ENCODE assay signal across 8 mouse cellular contexts in the genomic region with DNA sequence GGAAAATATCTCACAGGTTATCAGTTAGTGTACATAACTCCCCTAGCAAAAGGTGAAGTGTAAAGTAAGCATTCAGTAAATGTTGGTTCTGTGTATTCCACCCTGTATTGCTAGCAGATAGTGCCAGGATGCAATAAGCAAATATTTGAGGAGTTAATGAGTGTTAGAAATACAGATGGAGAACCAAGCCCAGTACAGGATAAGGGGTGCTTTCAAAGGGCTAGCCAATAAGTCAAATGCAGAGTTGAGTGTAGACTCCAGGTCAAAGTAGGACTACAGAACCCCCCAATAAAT. TPM values are rescaled to one million over a fixed set of nuclear protein-coding genes. Genes with fewer than 3 reads are reported as not detected.
DNase-seq lines count a peak whose midpoint lies in the region; ATAC-seq and TF ChIP-seq lines count a peak whose summit lies in the region.

No protein-coding gene starts in this region.

- H3K27ac ChIP-seq in kidney, postnatal 0 days = 0 out of 2 replicates have a peak overlapping the region, but pooled peaks have one; percentile 9
- H3K27ac ChIP-seq in embryonic facial prominence, embryonic 14.5 days (replicated peaks; ENCODE audit: low read depth, low read length) = no peak overlapping the region
- H3K27ac ChIP-seq in intestine, embryonic 16.5 days (ENCODE audit: low read length) = peak overlapping the region; percentile 69
- H3K27ac ChIP-seq in neural tube, embryonic 12.5 days = no peak overlapping the region

- 0 out of 2 replicates have a peak overlapping the region, but pooled peaks have one; percentile 3 for H3K9ac ChIP-seq in kidney, postnatal 0 days (ENCODE audit: low read depth, low read length)
- H3K9ac ChIP-seq in embryonic facial prominence, embryonic 14.5 days (ENCODE audit: low read depth, low read length) = peak overlapping the region; percentile 49; the same call in 1 of the 2 replicates
- peak overlapping the region; percentile 53 for H3K9ac ChIP-seq in intestine, embryonic 16.5 days (ENCODE audit: low read depth, low read length)
- no peak overlapping the region for H3K9ac ChIP-seq in neural tube, embryonic 12.5 days

- no peaks in the 10 kb centered on the region for H3K27me3 ChIP-seq in kidney, postnatal 0 days (ENCODE audit: insufficient read depth, low read length)
- H3K27me3 ChIP-seq in embryonic facial prominence, embryonic 14.5 days (replicated peaks; ENCODE audit: control insufficient read depth, insufficient read depth, low read length) = no peaks in the 10 kb centered on the region
- no peaks in the 10 kb centered on the region for H3K27me3 ChIP-seq in intestine, embryonic 16.5 days (replicated peaks; ENCODE audit: control insufficient read depth, insufficient read depth, low read length)
- no peaks in the 10 kb centered on the region for H3K27me3 ChIP-seq in neural tube, embryonic 12.5 days (replicated peaks)

- H3K9me3 ChIP-seq in kidney, postnatal 0 days (replicated peaks; ENCODE audit: low read length) = no peaks in the 10 kb centered on the region
- H3K9me3 ChIP-seq in embryonic facial prominence, embryonic 14.5 days (ENCODE audit: control insufficient read depth, low read length) = no peaks in the 10 kb centered on the region
- no peaks in the 10 kb centered on the region for H3K9me3 ChIP-seq in intestine, embryonic 16.5 days (ENCODE audit: control insufficient read depth, low read length)
- no peaks in the 10 kb centered on the region for H3K9me3 ChIP-seq in neural tube, embryonic 12.5 days

- H3K4me3 ChIP-seq in kidney, postnatal 0 days (replicated peaks; ENCODE audit: low read depth, low read length) = 0 out of 2 replicates have a peak overlapping the region, but pooled peaks have one; percentile 21
- peak overlapping the region; percentile 55 for H3K4me3 ChIP-seq in embryonic facial prominence, embryonic 14.5 days (ENCODE audit: low read depth, low read length)
- H3K4me3 ChIP-seq in intestine, embryonic 16.5 days (ENCODE audit: low read length) = peak overlapping the region; percentile 46
- H3K4me3 ChIP-seq in neural tube, embryonic 12.5 days = peak overlapping the region; percentile 49; the same call in 1 of the 2 replicates

- H3K4me2 ChIP-seq in kidney, postnatal 0 days (ENCODE audit: low read length) = peak overlapping the region; percentile 41
- H3K4me2 ChIP-seq in embryonic facial prominence, embryonic 14.5 days (ENCODE audit: low read depth, low read length) = peak overlapping the region; percentile 53
- peak overlapping the region; percentile 52 for H3K4me2 ChIP-seq in intestine, embryonic 16.5 days (ENCODE audit: low read depth, low read length)
- peak overlapping the region; percentile 49 for H3K4me2 ChIP-seq in neural tube, embryonic 12.5 days (replicated peaks)

- no peak for TF ChIP-seq CTCF in kidney, postnatal 0 days (IDR thresholded peaks at IDR 0.05; ENCODE audit: low read depth)

- no peak for DNase-seq in kidney, postnatal 0 days (ENCODE audit: low spot score)
- no peak for DNase-seq in kidney, postnatal 36 days
- DNase-seq in embryonic facial prominence, embryonic 14.5 days (ENCODE audit: low spot score) = no peak
- DNase-seq in cerebellum, postnatal 25 days = no peak
- no peak for DNase-seq in embryo, embryonic 10 days (ENCODE audit: low spot score)
- no peak for DNase-seq in lung, adult 18-20 months

- H3K36me3 ChIP-seq in kidney, postnatal 0 days (ENCODE audit: insufficient read depth, low read length) = no peaks in the 10 kb centered on the region
- no peaks in the 10 kb centered on the region for H3K36me3 ChIP-seq in embryonic facial prominence, embryonic 14.5 days (ENCODE audit: control insufficient read depth, insufficient read depth, low read length)
- H3K36me3 ChIP-seq in intestine, embryonic 16.5 days (ENCODE audit: control insufficient read depth, insufficient read depth, low read length) = no peaks in the 10 kb centered on the region
- H3K36me3 ChIP-seq in neural tube, embryonic 12.5 days = no peaks in the 10 kb centered on the region

- no peak for ATAC-seq in kidney, postnatal 0 days (replicated peaks; ENCODE audit: low FRiP score, low read depth)
- no peak for ATAC-seq in embryonic facial prominence, embryonic 14.5 days (ENCODE audit: low read depth)
- ATAC-seq in intestine, embryonic 16.5 days = peak; percentile 22
- no peak for ATAC-seq in neural tube, embryonic 12.5 days (ENCODE audit: low FRiP score, low read depth)

- no peaks in the 10 kb centered on the region for H3K4me1 ChIP-seq in kidney, postnatal 0 days (replicated peaks; ENCODE audit: insufficient read depth, low read length)
- no peaks in the 10 kb centered on the region for H3K4me1 ChIP-seq in embryonic facial prominence, embryonic 14.5 days (ENCODE audit: control insufficient read depth, insufficient read depth, low read length)
- no peaks in the 10 kb centered on the region for H3K4me1 ChIP-seq in intestine, embryonic 16.5 days (ENCODE audit: control insufficient read depth, insufficient read depth, low read length)
- H3K4me1 ChIP-seq in neural tube, embryonic 12.5 days = no peaks in the 10 kb centered on the region; the same call in 1 of the 2 replicates

RNA-seq across cellular contexts. Expression of gene C1galt1c1, which starts 0.7 kb away (rescaled TPM):
- polyA plus RNA-seq in kidney, postnatal 0 days (2015; fragmentation: Nextera tagmentation; extraction: Ambion mirVana) = 53.7 and 57.0 TPM in 2 replicates
- 33.8 and 34.9 TPM in 2 replicates for polyA plus RNA-seq in embryonic facial prominence, embryonic 14.5 days (2014; fragmentation: Nextera tagmentation; extraction: Ambion mirVana)
- polyA plus RNA-seq in intestine, embryonic 16.5 days (2015; fragmentation: Nextera tagmentation; extraction: Ambion mirVana) = 65.3 and 71.5 TPM in 2 replicates
- polyA plus RNA-seq in neural tube, embryonic 12.5 days (2016; fragmentation: Nextera tagmentation; extraction: Ambion mirVana) = 26.3 and 29.2 TPM in 2 replicates

RNA-seq across cellular contexts. Expression of gene Mcts1, which starts 35.2 kb away (rescaled TPM):
- 92.6 and 97.2 TPM in 2 replicates for polyA plus RNA-seq in kidney, postnatal 0 days (2015; fragmentation: Nextera tagmentation; extraction: Ambion mirVana)
- 92.1 and 104 TPM in 2 replicates for polyA plus RNA-seq in embryonic facial prominence, embryonic 14.5 days (2014; fragmentation: Nextera tagmentation; extraction: Ambion mirVana)
- 91.5 and 101 TPM in 2 replicates for polyA plus RNA-seq in intestine, embryonic 16.5 days (2015; fragmentation: Nextera tagmentation; extraction: Ambion mirVana)
- polyA plus RNA-seq in neural tube, embryonic 12.5 days (2016; fragmentation: Nextera tagmentation; extraction: Ambion mirVana) = 138 and 143 TPM in 2 replicates

RNA-seq across cellular contexts. Expression of gene Cul4b, which starts 59.6 kb away (rescaled TPM):
- 25.3 and 25.5 TPM in 2 replicates for polyA plus RNA-seq in kidney, postnatal 0 days (2015; fragmentation: Nextera tagmentation; extraction: Ambion mirVana)
- 32.7 and 36.9 TPM in 2 replicates for polyA plus RNA-seq in embryonic facial prominence, embryonic 14.5 days (2014; fragmentation: Nextera tagmentation; extraction: Ambion mirVana)
- polyA plus RNA-seq in intestine, embryonic 16.5 days (2015; fragmentation: Nextera tagmentation; extraction: Ambion mirVana) = 21.6 and 21.8 TPM in 2 replicates
- polyA plus RNA-seq in neural tube, embryonic 12.5 days (2016; fragmentation: Nextera tagmentation; extraction: Ambion mirVana) = 25.9 and 29.8 TPM in 2 replicates

Comparison
In these comparisons a context has a peak if more than half of its experiments do, and no peak if none do; other contexts are left out.
1. H3K27ac ChIP-seq: peak in kidney, postnatal 0 days (single experiment) and intestine, embryonic 16.5 days (single experiment); none in embryonic facial prominence, embryonic 14.5 days (single experiment) and neural tube, embryonic 12.5 days (single experiment).
2. Peak in every context shown above with its lines, with median percentiles within 50 percentile points of each other: H3K4me2 ChIP-seq and H3K4me3 ChIP-seq.